In the genomic region with DNA sequence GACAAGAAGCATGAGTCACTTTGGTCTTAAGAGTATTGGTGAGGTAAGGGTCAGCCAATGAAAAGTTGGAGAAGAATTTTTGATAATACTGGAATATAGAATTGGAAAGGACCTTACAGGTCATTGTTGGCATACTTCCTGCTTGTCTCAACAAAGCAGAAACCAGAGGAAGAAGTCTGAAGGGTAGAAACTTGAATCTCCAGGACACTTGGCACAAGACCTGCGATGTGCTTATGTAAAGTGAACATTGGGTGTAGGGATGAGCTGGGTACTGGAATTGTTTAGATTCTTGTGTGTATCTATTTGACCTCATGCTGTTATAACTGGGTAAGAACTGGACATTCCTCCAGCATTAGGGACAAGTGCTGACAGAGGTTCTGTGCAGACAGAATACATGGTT, we compare ENCODE assay signal across 13 mouse cellular contexts. TPM values are rescaled to one million over a fixed set of nuclear protein-coding genes. Genes with fewer than 3 reads are reported as not detected.
A peak's percentile ranks its signal among the peaks of the same experiment; 100 is the strongest.
DNase-seq lines count a peak whose midpoint lies in the region; ATAC-seq and TF ChIP-seq lines count a peak whose summit lies in the region.
"Had no signal": no experiment of that assay in that cellular context is flagged by ENCODE, and none has a peak within 500 bp of the region (broad histone marks: within the 10 kb centered on the region; RNA-seq: fewer than 3 reads in every experiment).

No protein-coding gene starts in this region.

- no peak overlapping the region for H3K27ac ChIP-seq in heart, embryonic 15.5 days
- H3K27ac ChIP-seq in liver, embryonic 12.5 days, result no peak overlapping the region
- H3K27ac ChIP-seq in CH12.LX (ENCODE audit: insufficient read depth, low read depth), result no peak overlapping the region
- H3K27ac ChIP-seq in hindbrain, embryonic 16.5 days (ENCODE audit: low read depth, low read length), result no peak overlapping the region

- 60% methylated on average over 1 of the region's 1 CpGs for WGBS in heart, embryonic 15.5 days
- 65% methylated on average over 1 of the region's 1 CpGs for WGBS in liver, embryonic 12.5 days (ENCODE audit: insufficient replicate concordance)
- 72% methylated on average over 1 of the region's 1 CpGs for WGBS in hindbrain, embryonic 16.5 days

- H3K79me2 ChIP-seq in CH12.LX (replicated peaks; ENCODE audit: control insufficient read depth, extremely low read depth, insufficient read depth, poor library complexity, severe bottlenecking), result peaks cover 60% of the 10 kb centered on the region

- H3K9me3 ChIP-seq in heart, embryonic 15.5 days (replicated peaks), result no peaks in the 10 kb centered on the region
- no peaks in the 10 kb centered on the region for H3K9me3 ChIP-seq in liver, embryonic 12.5 days (replicated peaks)
- no peaks in the 10 kb centered on the region for H3K9me3 ChIP-seq in CH12.LX (replicated peaks; ENCODE audit: low read length)
- no peaks in the 10 kb centered on the region for H3K9me3 ChIP-seq in hindbrain, embryonic 16.5 days (ENCODE audit: control insufficient read depth, low read length)

- no peak for TF ChIP-seq POLR2A in CH12.LX (IDR thresholded peaks at IDR 0.05; ENCODE audit: low read depth, low read length)

- H3K4me2 ChIP-seq in heart, embryonic 15.5 days, result peak overlapping the region; percentile 3; the same call in 1 of the 2 replicates
- H3K4me2 ChIP-seq in liver, embryonic 12.5 days, result peak overlapping the region; percentile 12; the same call in 1 of the 2 replicates
- peak overlapping the region; percentile 77 for H3K4me2 ChIP-seq in CH12.LX (ENCODE audit: insufficient read depth, low read depth, poor library complexity, severe bottlenecking)
- H3K4me2 ChIP-seq in hindbrain, embryonic 16.5 days (ENCODE audit: low read length), result peak overlapping the region; percentile 12; the same call in 1 of the 2 replicates

- H3K4me3 ChIP-seq in heart, embryonic 15.5 days, result no peak overlapping the region
- H3K4me3 ChIP-seq in liver, embryonic 12.5 days, result no peak overlapping the region
- H3K4me3 ChIP-seq in CH12.LX (replicated peaks in 1 of 3; ENCODE audit: low read depth in 2 of 3, low read length in 2 of 3, poor library complexity in 1 of 3), result peak overlapping the region in 2 of 3 experiments; percentile 15 to 34
- H3K4me3 ChIP-seq in hindbrain, embryonic 16.5 days (ENCODE audit: low read length), result no peak overlapping the region

- ATAC-seq in heart, embryonic 15.5 days (replicated peaks; ENCODE audit: insufficient number of reproducible peaks, insufficient read depth, low FRiP score, low read depth), result no peak
- no peak for ATAC-seq in liver, embryonic 12.5 days
- ATAC-seq in hindbrain, embryonic 16.5 days, result no peak
- ATAC-seq: forebrain, postnatal 0 days had no signal

- H3K27me3 ChIP-seq in heart, embryonic 15.5 days, result no peaks in the 10 kb centered on the region
- no peaks in the 10 kb centered on the region for H3K27me3 ChIP-seq in liver, embryonic 12.5 days (replicated peaks)
- no peaks in the 10 kb centered on the region for H3K27me3 ChIP-seq in CH12.LX (replicated peaks)
- H3K27me3 ChIP-seq in hindbrain, embryonic 16.5 days (replicated peaks; ENCODE audit: control insufficient read depth, insufficient read depth, low read length), result no peaks in the 10 kb centered on the region

- peaks cover 12% of the 10 kb centered on the region for H3K4me1 ChIP-seq in heart, embryonic 15.5 days (replicated peaks)
- H3K4me1 ChIP-seq in liver, embryonic 12.5 days, result peaks cover 20% of the 10 kb centered on the region
- peaks cover 3 to 38% of the 10 kb centered on the region in 2 experiments; a peak in 3 of 4 replicates for H3K4me1 ChIP-seq in CH12.LX (ENCODE audit: control insufficient read depth in 1 of 2, insufficient read depth in 2 of 2)
- peaks cover 14% of the 10 kb centered on the region for H3K4me1 ChIP-seq in hindbrain, embryonic 16.5 days (ENCODE audit: control insufficient read depth, insufficient read depth, low read depth, low read length)

- TF ChIP-seq RAD21 in CH12.LX (IDR thresholded peaks at IDR 0.05; ENCODE audit: low read depth, low read length), result no peak

- no peaks in the 10 kb centered on the region; the same call in 1 of the 2 replicates for H3K36me3 ChIP-seq in heart, embryonic 15.5 days
- H3K36me3 ChIP-seq in liver, embryonic 12.5 days, result peaks cover 2% of the 10 kb centered on the region; the same call in 1 of the 2 replicates
- peaks cover 0 to 5% of the 10 kb centered on the region in 2 experiments for H3K36me3 ChIP-seq in CH12.LX (replicated peaks in 1 of 2; ENCODE audit: control insufficient read depth in 1 of 2, insufficient read depth in 1 of 2, low read length in 1 of 2)
- no peaks in the 10 kb centered on the region for H3K36me3 ChIP-seq in hindbrain, embryonic 16.5 days (ENCODE audit: control insufficient read depth, insufficient read depth, low read length)

- no peak overlapping the region for H3K9ac ChIP-seq in heart, embryonic 15.5 days
- H3K9ac ChIP-seq in liver, embryonic 12.5 days, result no peak overlapping the region
- H3K9ac ChIP-seq in CH12.LX (ENCODE audit: insufficient read depth, low read depth), result peak overlapping the region; percentile 34; the same call in 1 of the 2 replicates
- H3K9ac ChIP-seq in hindbrain, embryonic 16.5 days (ENCODE audit: low read depth, low read length), result no peak overlapping the region
- H3K9ac ChIP-seq: forebrain, postnatal 0 days had no signal

- TF ChIP-seq CTCF in CH12.LX (conservative IDR thresholded peaks at IDR 0.05 in 1 of 2, IDR thresholded peaks at IDR 0.05 in 1 of 2; ENCODE audit: low read depth in 2 of 2, low read length in 2 of 2), result no peak

- dilution Hi-C loops in CH12.LX (cut with MboI; ENCODE audit: extremely low pct_ligation_motif_present, extremely low pct_unique_long_range_greater_than_20kb, low sequenced_read_pairs), result no loop called here

- intact Hi-C loops in heart, postnatal 25 days (cut with DNase I), result no loop called here

- DNase-seq in heart, postnatal 25 days (ENCODE audit: low spot score), result no peak
- DNase-seq in liver (no peak), CH12.LX (ENCODE audit: extremely low read depth) (no peak)
- no peak for DNase-seq in retina, postnatal 1 day
- no peak for DNase-seq in right cerebral cortex, postnatal 4 days
- DNase-seq: cerebellum, postnatal 25 days; forebrain, postnatal 0 days; kidney, postnatal 10 days; lung, adult 18-20 months; thymus, postnatal 36 days had no signal

- TF ChIP-seq EP300 in CH12.LX (IDR thresholded peaks at IDR 0.05; ENCODE audit: low read length), result no peak

- in situ Hi-C loops in CH12.LX (cut with MboI; ENCODE audit: low pct_ligation_motif_present, low pct_unique_long_range_greater_than_20kb, low sequenced_read_pairs), result no loop called here

TF ChIP-seq in CH12.LX, 34 proteins besides CTCF, POLR2A, EP300 and RAD21:
- no peak for TF ChIP-seq GABPA (IDR thresholded peaks at IDR 0.05; ENCODE audit: insufficient replicate concordance, low read depth, low read length)
- TF ChIP-seq SIN3A (IDR thresholded peaks at IDR 0.05; ENCODE audit: low read length), result no peak
- no peak for TF ChIP-seq ELF1 (IDR thresholded peaks at IDR 0.05; ENCODE audit: low read depth, low read length)
- TF ChIP-seq IRF4 (IDR thresholded peaks at IDR 0.05; ENCODE audit: low read depth, low read length), result no peak
- TF ChIP-seq MAFK (IDR thresholded peaks at IDR 0.05; ENCODE audit: insufficient replicate concordance, low read length), result no peak
- TF ChIP-seq HCFC1 (IDR thresholded peaks at IDR 0.05; ENCODE audit: low read depth, low read length), result no peak
- TF ChIP-seq BHLHE40 (IDR thresholded peaks at IDR 0.05; ENCODE audit: low read depth, low read length), result no peak
- TF ChIP-seq TCF12 (IDR thresholded peaks at IDR 0.05; ENCODE audit: low read depth, low read length), result no peak
- TF ChIP-seq ZKSCAN1 (IDR thresholded peaks at IDR 0.05; ENCODE audit: borderline replicate concordance, low read depth, low read length), result no peak
- TF ChIP-seq NELFE (IDR thresholded peaks at IDR 0.05; ENCODE audit: low read depth, low read length), result no peak
- TF ChIP-seq ZNF384 (IDR thresholded peaks at IDR 0.05; ENCODE audit: low read depth, low read length), result no peak
- no peak for TF ChIP-seq CHD2 (IDR thresholded peaks at IDR 0.05; ENCODE audit: low read length)
- TF ChIP-seq TBP (conservative IDR thresholded peaks at IDR 0.05; ENCODE audit: low read depth, low read length), result no peak
- no peak for TF ChIP-seq ZMIZ1 (IDR thresholded peaks at IDR 0.05; ENCODE audit: low read depth, low read length)
- no peak for TF ChIP-seq ZC3H11A (IDR thresholded peaks at IDR 0.05; ENCODE audit: low read depth, low read length)
- no peak for TF ChIP-seq MAX (IDR thresholded peaks at IDR 0.05; ENCODE audit: low read length)
- no peak for TF ChIP-seq ETS1 (conservative IDR thresholded peaks at IDR 0.05; ENCODE audit: low read depth, low read length)
- no peak for TF ChIP-seq CHD1 (IDR thresholded peaks at IDR 0.05; ENCODE audit: low read depth, low read length)

RNA-seq across cellular contexts. Expression of gene Vps54, which starts 2.3 kb away (rescaled TPM):
- 7.6 and 10.0 TPM in 2 replicates for polyA plus RNA-seq in heart, embryonic 15.5 days (2015; fragmentation: Nextera tagmentation; extraction: Ambion mirVana)
- 10 to 100 TPM; 18.0 to 18.2 TPM for total RNA-seq in heart, postnatal 25 days (2021)
- 9.5 and 9.8 TPM in 2 replicates for polyA plus RNA-seq in liver, embryonic 12.5 days (2016; fragmentation: Nextera tagmentation; extraction: Ambion mirVana)
- total RNA-seq in CH12.LX (2012; rRNA removed) (20.4 and 24.7 TPM in 2 replicates), CH12.LX (2014; rRNA removed) (37.5 and 43.5 TPM in 2 replicates)
- polyA plus RNA-seq in CH12.LX (2012; ENCODE audit: insufficient read length, low read depth), result 22.7 and 22.9 TPM in 2 replicates
- polyA plus RNA-seq in hindbrain, embryonic 16.5 days (2015; fragmentation: Nextera tagmentation; extraction: Ambion mirVana), result 7.4 and 8.7 TPM in 2 replicates

Comparison
In these comparisons a context has a peak if more than half of its experiments do, and no peak if none do; other contexts are left out.
1. H3K4me2 ChIP-seq: peak in every context shown above with its lines; median percentile 77 in CH12.LX; 12 in liver, embryonic 12.5 days; 12 in hindbrain, embryonic 16.5 days; 3 in heart, embryonic 15.5 days.
2. H3K4me3 ChIP-seq: peak in CH12.LX (2 of 3); none in heart, embryonic 15.5 days (single experiment), liver, embryonic 12.5 days (single experiment) and hindbrain, embryonic 16.5 days (single experiment).